Mouse (Mus musculus) left cerebral cortex, postnatal 4 days (tissue): ENCODE measurements at regions not wholly inside any gene's neighbourhood (a gene's known extent, or its start where the extent isn't known, plus 50 kb on each side); places are given as distances from the start of the nearest gene placed in this dataset.

Experiments
- DNase-seq: peaks from one replicate; pipeline ENCODE4 v3.0.0-alpha.2; 2022
- intact Hi-C: fragments of 180-260 bp; cut with DNase I; formaldehyde crosslinking; loops from one replicate; pipeline ENCODE4 v1.15.1; 2025

- intact Hi-C loops: no loop called here
- DNase-seq: no peak
Observed at GRCm38 (mm10) chr12:118784643-118785042, 61.5 kb upstream of the Sp8 start.

- intact Hi-C loops: no loop called here
Observed at GRCm38 (mm10) chr12:118781978-118782377, 64.2 kb upstream of the Sp8 start.

GRCm38 (mm10) chr12:118775463-118776064, 70.6 kb upstream of the Sp8 start:
- no peak for DNase-seq
- intact Hi-C loops: no loop called here

More at GRCm38 (mm10) chr12:118781978-118782377, 64.2 kb upstream of the Sp8 start:
- DNase-seq: no peak

GRCm38 (mm10) chr12:118772790-118773189, 73.3 kb upstream of the Sp8 start:
- intact Hi-C loops: no loop called here
- DNase-seq: no peak

GRCm38 (mm10) chr12:118766472-118766871, 79.7 kb upstream of the Sp8 start:
- DNase-seq: no peak
- intact Hi-C loops: no loop called here

- DNase-seq: no peak
- intact Hi-C loops: no loop called here
Observed at GRCm38 (mm10) chr12:118754076-118754475, 92.1 kb upstream of the Sp8 start.

GRCm38 (mm10) chr12:118739103-118739502, 107.0 kb upstream of the Sp8 start:
- no peak for DNase-seq
- intact Hi-C loops: no loop called here

- intact Hi-C loops: no loop called here
- no peak for DNase-seq
Observed at GRCm38 (mm10) chr12:118725891-118726290, 120.2 kb upstream of the Sp8 start.

- intact Hi-C loops: no loop called here
- no peak for DNase-seq
Observed at GRCm38 (mm10) chr12:118719878-118720573, 126.1 kb upstream of the Sp8 start.

- no peak for DNase-seq
- intact Hi-C loops: no loop called here
Observed at GRCm38 (mm10) chr12:118716824-118717223, 129.3 kb upstream of the Sp8 start.

GRCm38 (mm10) chr12:118706626-118707025, 139.5 kb upstream of the Sp8 start:
- intact Hi-C loops: no loop called here

GRCm38 (mm10) chr12:118704826-118705225, 141.3 kb upstream of the Sp8 start:
- DNase-seq: no peak
- intact Hi-C loops: loop anchor here (5.0 kb wide), 1 partner anchor 38 kb away; no protein-coding TSS in a partner anchor

More at GRCm38 (mm10) chr12:118706626-118707025, 139.5 kb upstream of the Sp8 start:
- DNase-seq: no peak

GRCm38 (mm10) chr12:118703730-118704129, 142.4 kb upstream of the Sp8 start:
- intact Hi-C loops: loop anchor here (5.0 kb wide), 1 partner anchor 36 kb away; no protein-coding TSS in a partner anchor

GRCm38 (mm10) chr12:118703068-118703662, 143.0 kb upstream of the Sp8 start:
- DNase-seq: no peak
- intact Hi-C loops: loop anchor here (5.0 kb wide), 1 partner anchor 36 kb away; no protein-coding TSS in a partner anchor

More at GRCm38 (mm10) chr12:118703730-118704129, 142.4 kb upstream of the Sp8 start:
- no peak for DNase-seq

- intact Hi-C loops: loop anchor here (5.0 kb wide), 1 partner anchor 35 kb away; no protein-coding TSS in a partner anchor
Observed at GRCm38 (mm10) chr12:118701838-118702237, 144.3 kb upstream of the Sp8 start.

GRCm38 (mm10) chr12:118698110-118698509, 148.0 kb upstream of the Sp8 start:
- intact Hi-C loops: no loop called here
- no peak for DNase-seq

More at GRCm38 (mm10) chr12:118701838-118702237, 144.3 kb upstream of the Sp8 start:
- no peak for DNase-seq

GRCm38 (mm10) chr12:118694701-118695100, 151.4 kb upstream of the Sp8 start:
- DNase-seq: no peak

GRCm38 (mm10) chr12:118682902-118683301, 163.2 kb upstream of the Sp8 start:
- intact Hi-C loops: no loop called here
- no peak for DNase-seq

More at GRCm38 (mm10) chr12:118694701-118695100, 151.4 kb upstream of the Sp8 start:
- intact Hi-C loops: no loop called here

GRCm38 (mm10) chr12:118677989-118678388, 168.1 kb upstream of the Sp8 start:
- intact Hi-C loops: no loop called here
- no peak for DNase-seq

GRCm38 (mm10) chr12:118661575-118661974, 184.6 kb upstream of the Sp8 start:
- intact Hi-C loops: no loop called here

GRCm38 (mm10) chr12:118661214-118661486, 185.0 kb upstream of the Sp8 start:
- intact Hi-C loops: no loop called here

More at GRCm38 (mm10) chr12:118661575-118661974, 184.6 kb upstream of the Sp8 start:
- DNase-seq: no peak

More at GRCm38 (mm10) chr12:118661214-118661486, 185.0 kb upstream of the Sp8 start:
- no peak for DNase-seq
